Mouse (Mus musculus): ENCODE data around the gene Rfc5. TPM values are rescaled to one million over a fixed set of nuclear protein-coding genes. Genes with fewer than 3 reads are reported as not detected.
"Not testable (repeated sequence)": the region's sequence is repeated elsewhere in the genome, so short reads cannot be mapped to it uniquely, and the experiment has no call there.

Rfc5 gene
- total RNA-seq, 2 experiments from 2014 or later: 5.5 to 7.0 TPM

DNA sequence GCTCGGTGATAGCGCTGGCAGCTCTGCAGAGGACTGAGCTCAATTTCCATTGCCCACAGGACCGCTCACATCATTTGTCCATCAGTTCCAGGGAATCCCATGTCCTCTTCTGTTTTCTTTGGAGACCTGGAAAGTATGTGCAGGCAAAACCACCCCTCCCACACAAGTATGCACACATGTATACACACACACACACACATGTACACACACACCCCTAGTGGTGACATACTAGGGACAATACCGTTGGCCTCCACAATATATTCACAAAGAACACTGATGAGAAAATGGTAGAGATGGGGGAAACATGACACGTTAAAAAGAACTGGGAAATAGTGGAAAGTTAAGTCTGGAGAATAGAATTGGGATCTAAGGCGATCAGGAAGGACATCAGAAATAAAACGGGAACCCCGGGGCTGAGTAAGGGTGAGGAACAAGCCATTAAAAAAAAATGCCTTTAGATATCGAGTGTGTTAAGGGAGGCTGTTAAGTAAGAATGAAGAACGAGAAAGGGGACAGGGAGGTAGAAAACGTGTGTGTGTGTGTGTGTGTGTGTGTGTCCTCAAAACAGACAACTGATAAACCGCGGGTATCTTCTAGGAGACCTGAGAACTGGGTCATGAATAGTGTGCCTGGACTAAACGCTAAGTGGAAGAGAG, 33.1 kb downstream of the Rfc5 start:
- intact Hi-C loops (cut with DNase I): no loop called here
- DNase-seq: no peak

DNA sequence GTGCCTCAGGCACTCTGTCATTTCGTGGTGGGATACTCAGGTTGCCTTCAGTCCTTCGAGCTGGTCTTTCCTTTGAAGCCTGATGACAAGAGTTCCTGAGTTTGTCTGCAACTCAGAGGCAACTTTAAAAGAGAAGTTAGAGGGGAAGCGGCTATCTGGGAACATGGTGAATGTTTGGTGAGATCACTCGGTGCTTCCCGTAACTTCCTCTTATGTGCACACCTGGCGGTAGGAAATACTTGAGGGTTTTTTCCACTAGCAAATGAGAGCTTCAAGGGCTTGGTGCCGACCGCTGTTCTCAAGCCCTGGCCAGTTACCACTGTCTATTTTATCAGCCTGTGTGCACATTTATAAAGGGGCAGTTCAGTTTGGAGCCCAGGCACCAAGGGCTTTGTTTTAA, 34.7 kb downstream of the Rfc5 start:
- DNase-seq: no peak
- intact Hi-C loops (cut with DNase I): no loop called here

DNA sequence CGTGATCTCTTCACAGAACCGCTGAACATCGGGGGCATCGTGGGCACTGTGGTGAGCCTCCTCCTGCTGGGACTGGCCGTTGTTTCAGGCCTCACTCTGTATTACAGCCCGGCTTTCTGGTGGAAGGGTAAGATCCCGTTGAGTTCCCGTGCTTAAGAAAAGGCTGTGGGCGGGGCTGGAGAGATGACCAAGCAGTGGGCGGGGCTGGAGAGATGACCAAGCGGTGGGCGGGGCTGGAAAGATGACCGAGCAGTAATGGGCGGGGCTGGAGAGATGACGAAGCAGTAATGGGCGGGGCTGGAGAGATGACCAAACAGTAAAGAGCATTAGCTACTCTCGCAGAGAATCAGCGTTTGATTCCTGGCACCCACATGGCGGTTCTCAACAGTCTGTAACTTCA, 40.6 kb downstream of the Rfc5 start:
- DNase-seq: peak; percentile 32 to 70
- intact Hi-C loops (cut with DNase I): no loop called here

DNA sequence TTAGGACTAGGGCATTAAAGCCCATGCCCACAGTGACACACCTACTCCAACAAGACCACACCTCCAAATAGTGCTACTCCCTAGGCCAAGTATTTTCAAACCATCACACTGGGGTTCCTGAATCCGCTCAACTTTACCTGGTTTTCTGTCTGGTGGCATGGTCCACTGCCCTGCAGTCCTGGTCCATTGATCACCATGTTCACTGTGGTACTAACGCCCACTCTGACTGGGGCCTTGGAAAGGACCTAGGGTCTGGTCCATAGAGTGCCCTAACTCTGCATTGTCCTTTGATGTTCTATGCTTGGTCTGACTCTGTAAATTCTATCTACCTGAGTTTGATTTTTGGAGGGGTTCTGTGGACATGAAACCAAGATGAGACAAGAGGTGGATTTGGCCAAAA, 41.0 kb downstream of the Rfc5 start:
- no peak for DNase-seq
- intact Hi-C loops (cut with DNase I): no loop called here

DNA sequence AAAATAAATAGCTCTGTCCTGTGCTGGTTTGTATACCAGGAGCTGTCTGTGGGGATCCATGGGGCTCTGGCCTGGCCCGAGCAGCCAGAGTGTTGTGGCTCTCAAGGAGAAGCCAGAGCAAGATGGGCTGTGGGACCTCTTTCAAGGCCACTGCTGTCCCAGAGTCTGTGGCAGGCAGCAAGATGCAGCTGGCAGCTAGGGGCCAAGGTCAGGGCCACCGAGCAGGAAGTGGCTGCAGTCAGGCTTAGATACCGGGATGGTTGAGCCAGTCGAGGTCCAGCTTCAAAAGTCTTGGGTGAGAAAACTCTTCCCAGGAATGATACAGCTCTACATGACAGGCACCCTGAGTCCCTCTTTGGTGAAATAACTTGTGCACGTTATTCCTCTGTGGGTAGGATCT, 41.8 kb downstream of the Rfc5 start:
- no peak for DNase-seq
- intact Hi-C loops (cut with DNase I): no loop called here

DNA sequence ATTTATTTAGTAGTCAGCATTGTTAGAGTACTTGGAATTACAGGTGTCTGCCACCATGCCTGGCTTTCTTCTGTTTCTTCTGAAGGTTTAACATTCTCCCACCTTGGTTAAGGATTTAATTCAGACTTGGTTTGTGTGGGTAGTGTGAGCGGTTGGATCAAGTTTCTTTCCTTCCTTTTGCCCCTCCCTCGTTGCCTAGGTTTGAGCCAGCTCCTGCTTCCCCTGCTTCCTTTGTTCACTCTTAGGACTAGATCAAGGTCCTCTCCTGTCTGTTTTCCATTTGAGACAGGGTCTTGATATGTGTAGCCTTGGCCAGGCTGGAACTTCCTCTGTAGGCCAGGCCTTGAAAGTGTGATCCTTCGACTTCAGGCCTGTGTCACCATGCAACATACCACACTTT, 42.6 kb downstream of the Rfc5 start:
- DNase-seq: no peak
- intact Hi-C loops (cut with DNase I): no loop called here

DNA sequence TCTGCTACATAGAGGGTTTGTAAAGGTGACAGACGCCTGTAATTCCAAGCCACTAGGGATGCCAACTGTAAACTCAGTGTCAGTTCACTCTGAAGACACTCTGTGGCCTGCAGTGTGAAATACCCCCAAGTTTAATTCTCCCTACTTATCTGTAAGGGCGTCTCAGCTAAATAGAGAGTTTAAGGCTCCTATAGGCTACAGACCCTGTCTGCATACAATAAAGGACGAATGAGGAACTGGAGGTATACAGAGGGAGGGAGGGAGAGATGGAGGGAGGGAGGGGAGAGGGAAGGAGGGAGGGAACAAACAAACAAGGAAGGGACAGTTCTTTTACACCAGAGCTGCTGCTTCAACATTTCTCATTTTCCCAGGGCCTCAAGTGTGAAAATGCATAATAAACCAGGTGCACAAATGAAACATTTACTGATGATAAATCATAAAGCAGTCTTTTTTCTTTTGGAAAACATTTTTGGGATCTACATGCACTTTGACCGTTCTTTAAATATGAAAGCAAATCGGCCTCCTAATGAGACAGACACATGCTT, 43.3 kb downstream of the Rfc5 start:
- no peak for DNase-seq
- intact Hi-C loops (cut with DNase I): no loop called here

DNA sequence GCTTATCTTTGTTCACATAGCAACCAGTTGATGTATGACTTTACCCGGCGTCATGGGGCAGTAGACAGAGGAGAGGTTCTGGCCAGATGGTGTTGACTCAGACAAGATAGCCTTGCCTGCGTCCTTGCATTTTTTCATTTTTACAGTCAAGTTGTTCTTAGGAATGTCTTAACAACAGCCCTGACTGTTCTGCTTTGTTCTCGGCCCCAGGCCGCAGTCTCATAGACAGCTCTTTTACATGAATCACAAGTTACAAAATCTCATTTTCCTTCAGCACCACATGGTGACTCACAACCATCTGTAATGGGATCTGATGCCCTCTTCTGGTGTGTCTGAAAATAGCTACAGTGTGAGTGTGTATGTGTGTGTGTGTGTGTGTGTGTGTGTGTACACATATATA, 44.4 kb downstream of the Rfc5 start:
- DNase-seq; intact Hi-C loops (cut with DNase I): not testable (repeated sequence)

DNA sequence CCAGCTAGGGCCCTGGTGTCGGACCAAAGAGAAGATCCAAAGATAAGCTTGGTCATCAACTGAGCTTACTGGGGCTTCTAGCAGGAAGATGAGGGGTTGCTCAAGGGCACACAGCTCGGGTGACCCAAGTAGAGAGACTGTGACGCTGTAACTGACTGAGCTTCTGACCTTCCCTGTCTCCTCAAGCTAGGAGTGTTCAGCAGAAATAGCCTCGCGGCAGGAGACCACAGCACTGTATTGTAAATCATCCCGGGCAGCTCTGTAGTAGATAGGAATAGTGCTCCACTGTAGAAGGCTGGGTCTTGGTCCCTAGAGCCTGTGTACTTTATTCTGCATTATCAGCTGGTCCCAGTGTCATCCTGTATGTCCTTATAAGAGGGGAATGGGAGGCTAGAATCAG, 47.0 kb downstream of the Rfc5 start:
- intact Hi-C loops (cut with DNase I): no loop called here
- no peak for DNase-seq

DNA sequence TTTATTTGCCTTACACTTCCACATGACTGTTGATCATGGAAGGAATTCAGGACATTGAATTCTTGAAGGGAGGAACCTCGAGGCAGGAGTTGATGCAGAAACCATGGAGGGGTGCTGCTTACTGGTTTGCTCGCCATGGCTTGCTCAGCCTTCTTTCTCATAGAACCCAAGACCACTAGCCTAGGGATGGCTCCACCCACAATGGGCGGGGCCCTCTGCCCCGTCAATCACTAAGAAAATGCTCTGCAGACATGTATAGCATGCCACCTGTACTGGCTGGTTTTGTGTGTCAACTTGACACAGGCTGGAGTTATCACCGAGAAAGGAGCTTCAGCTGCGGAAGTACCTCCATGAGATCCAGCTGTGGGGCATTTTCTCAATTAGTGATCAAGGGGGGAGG, 48.8 kb downstream of the Rfc5 start:
- no peak for DNase-seq
- intact Hi-C loops (cut with DNase I): no loop called here

DNA sequence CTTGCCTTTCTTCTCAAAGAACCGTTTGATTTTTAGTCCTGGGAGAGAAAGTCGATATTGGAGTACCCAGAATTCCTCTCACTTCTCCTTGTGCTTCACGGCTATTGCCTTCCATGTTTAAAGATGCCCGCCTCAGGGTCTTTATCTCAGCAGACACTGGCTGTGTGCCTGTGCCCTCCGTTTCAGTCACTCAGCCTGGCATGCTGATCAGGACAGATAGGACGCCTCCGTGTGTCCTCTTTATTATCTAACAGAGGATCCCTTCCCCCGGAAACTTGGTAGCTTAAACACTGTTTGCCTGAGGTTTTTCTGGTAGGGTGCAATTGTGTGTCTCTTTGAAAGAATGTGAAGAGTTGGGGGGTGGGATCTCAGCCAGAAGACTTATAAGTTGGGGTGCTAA, 50.3 kb downstream of the Rfc5 start:
- intact Hi-C loops (cut with DNase I): no loop called here
- DNase-seq: no peak

DNA sequence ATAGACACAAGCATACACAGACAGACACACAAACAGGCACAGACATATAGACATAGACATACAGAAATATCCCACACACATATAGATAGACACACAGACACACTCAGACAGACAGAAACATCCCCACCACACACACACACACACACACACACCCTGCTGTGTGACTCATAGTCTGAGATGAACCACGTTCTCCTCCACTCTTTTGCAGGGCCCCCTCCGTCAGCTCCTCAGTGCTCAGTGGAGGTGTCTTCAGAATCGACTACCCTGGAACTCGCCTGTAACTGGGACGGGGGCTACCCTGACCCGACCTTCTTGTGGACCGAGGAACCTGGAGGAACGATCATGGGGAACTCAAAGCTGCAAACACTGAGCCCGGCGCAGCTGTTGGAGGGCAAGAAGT, 50.8 kb downstream of the Rfc5 start:
- no peak for DNase-seq
- intact Hi-C loops (cut with DNase I): no loop called here

DNA sequence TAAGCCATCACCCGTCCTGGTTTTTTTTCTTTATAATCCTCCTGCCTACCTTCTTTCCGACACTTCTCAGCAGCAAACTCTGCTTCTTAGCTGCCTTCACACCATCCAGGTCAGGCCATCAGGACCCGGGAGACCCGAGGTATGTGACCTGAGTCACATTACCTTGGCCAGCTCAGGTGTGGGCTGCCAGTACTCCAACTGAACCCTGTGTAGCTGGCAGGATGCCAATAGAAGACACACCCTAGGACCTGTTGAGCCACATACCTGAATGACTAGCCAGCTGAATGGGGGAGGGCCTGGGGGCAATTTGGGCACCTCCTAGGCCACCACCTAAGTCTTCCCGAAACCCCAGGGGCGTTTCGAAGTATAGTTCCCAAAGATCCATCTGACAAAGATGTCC, 58.4 kb downstream of the Rfc5 start:
- intact Hi-C loops (cut with DNase I): no loop called here
- no peak for DNase-seq

Other genes with a start within 250 kb of the Rfc5 start
- gene Pebp1, start 101.4 kb downstream of the Rfc5 start, total RNA-seq (2021): 100 to 1,000 TPM; 399 to 443 TPM
- 10 to 100 TPM; 12.1 to 16.2 TPM for gene Vsig10, start 70.0 kb downstream of the Rfc5 start, total RNA-seq (2021)
- 100 to 1,000 TPM in 1 of 2 experiments, 10 to 100 TPM in 1; 96.8 to 103 TPM for gene Wsb2, start 31.7 kb downstream of the Rfc5 start, total RNA-seq (2021)
- gene Ksr2, start 25.0 kb upstream of the Rfc5 start, total RNA-seq (2021): under 1 TPM in 1 of 2 experiments, not detected in 1; 0.02 TPM

Data from heart, postnatal 14 days (tissue).